8 mouse cellular contexts compared by ENCODE assay signal in the genomic region with DNA sequence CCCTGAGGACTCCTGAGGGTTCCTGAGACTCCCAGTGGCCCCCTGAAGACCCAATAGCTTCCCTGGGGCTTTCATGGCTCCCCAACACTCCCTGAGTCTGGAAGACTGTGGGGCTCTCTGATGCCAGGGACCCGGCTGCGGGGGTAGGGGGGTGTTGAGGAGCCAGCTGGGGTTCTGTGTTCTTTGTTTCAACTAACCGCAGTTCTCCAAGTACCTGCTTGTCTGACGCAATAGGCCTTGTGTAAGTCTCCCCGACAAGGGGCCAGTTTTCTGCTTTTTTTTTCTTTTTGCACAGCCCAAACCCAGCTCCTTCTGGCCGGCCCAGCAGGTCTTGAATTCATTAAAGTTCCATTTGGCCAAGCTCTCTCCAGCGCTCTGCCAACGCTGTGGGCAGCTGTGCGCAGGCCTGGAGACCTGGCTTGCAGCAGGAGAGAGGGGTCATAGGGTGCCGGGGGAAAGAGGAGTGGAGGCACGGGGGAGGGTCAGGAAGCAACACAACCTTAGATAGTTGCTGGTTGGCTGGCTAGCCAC.
A peak's percentile ranks its signal among the peaks of the same experiment; 100 is the strongest.
DNase-seq lines count a peak whose midpoint lies in the region; ATAC-seq lines count a peak whose summit lies in the region.

No protein-coding gene starts in this region.

- ATAC-seq in cerebellum, adult (ENCODE audit: insufficient number of reproducible peaks, low FRiP score, low TSS enrichment), result peak; percentile 26; the same call in 1 of the 2 replicates
- peak; percentile 78 for ATAC-seq in embryonic facial prominence, embryonic 14.5 days (ENCODE audit: low read depth)
- ATAC-seq in lung, embryonic 15.5 days (ENCODE audit: borderline replicate concordance, extremely low read depth, low FRiP score, low TSS enrichment), result peak; percentile 17; the same call in 1 of the 2 replicates
- ATAC-seq in intestine, embryonic 16.5 days, result no peak

- H3K4me1 ChIP-seq in embryonic facial prominence, embryonic 14.5 days (ENCODE audit: control insufficient read depth, insufficient read depth, low read length), result peaks cover 13% of the 10 kb centered on the region
- H3K4me1 ChIP-seq in heart, embryonic 10.5 days, result peaks cover 18% of the 10 kb centered on the region
- peaks cover 8% of the 10 kb centered on the region for H3K4me1 ChIP-seq in lung, embryonic 15.5 days
- no peaks in the 10 kb centered on the region for H3K4me1 ChIP-seq in intestine, embryonic 16.5 days (ENCODE audit: control insufficient read depth, insufficient read depth, low read length)

- WGBS in embryonic facial prominence, embryonic 14.5 days, result 9% methylated on average over 11 of the region's 11 CpGs
- WGBS in heart, embryonic 10.5 days, result 9% methylated on average over 11 of the region's 11 CpGs
- WGBS in lung, embryonic 15.5 days, result 17% methylated on average over 11 of the region's 11 CpGs
- WGBS in intestine, embryonic 16.5 days, result 35% methylated on average over 11 of the region's 11 CpGs

- peak overlapping the region; percentile 47 for H3K9ac ChIP-seq in embryonic facial prominence, embryonic 14.5 days (ENCODE audit: low read depth, low read length)
- no peak overlapping the region for H3K9ac ChIP-seq in lung, embryonic 15.5 days
- no peak overlapping the region for H3K9ac ChIP-seq in intestine, embryonic 16.5 days (ENCODE audit: low read depth, low read length)

- no peaks in the 10 kb centered on the region for H3K27me3 ChIP-seq in embryonic facial prominence, embryonic 14.5 days (replicated peaks; ENCODE audit: control insufficient read depth, insufficient read depth, low read length)
- H3K27me3 ChIP-seq in heart, embryonic 10.5 days (ENCODE audit: insufficient read depth, poor library complexity, severe bottlenecking), result peaks cover 16% of the 10 kb centered on the region; the same call in 1 of the 2 replicates
- H3K27me3 ChIP-seq in lung, embryonic 15.5 days, result no peaks in the 10 kb centered on the region
- H3K27me3 ChIP-seq in intestine, embryonic 16.5 days (replicated peaks; ENCODE audit: control insufficient read depth, insufficient read depth, low read length), result no peaks in the 10 kb centered on the region

- H3K9me3 ChIP-seq in embryonic facial prominence, embryonic 14.5 days (ENCODE audit: control insufficient read depth, low read length), result no peaks in the 10 kb centered on the region
- H3K9me3 ChIP-seq in heart, embryonic 10.5 days, result no peaks in the 10 kb centered on the region
- H3K9me3 ChIP-seq in lung, embryonic 15.5 days, result no peaks in the 10 kb centered on the region
- H3K9me3 ChIP-seq in intestine, embryonic 16.5 days (ENCODE audit: control insufficient read depth, low read length), result no peaks in the 10 kb centered on the region

- DNase-seq in cerebellum, adult 8-10 months, result no peak
- DNase-seq in embryonic facial prominence, embryonic 14.5 days (ENCODE audit: low spot score), result peak; percentile 79
- no peak for DNase-seq in heart, embryonic 10.5 days (ENCODE audit: low spot score)
- peak; percentile 46 for DNase-seq in kidney, postnatal 10 days
- DNase-seq in ovary, postnatal 14 days (ENCODE audit: low spot score), result peak; percentile 44

- 0 out of 2 replicates have a peak overlapping the region, but pooled peaks have one; percentile 7 for H3K4me3 ChIP-seq in embryonic facial prominence, embryonic 14.5 days (ENCODE audit: low read depth, low read length)
- H3K4me3 ChIP-seq in heart, embryonic 10.5 days, result peak overlapping the region; percentile 37
- no peak overlapping the region for H3K4me3 ChIP-seq in lung, embryonic 15.5 days
- no peak overlapping the region for H3K4me3 ChIP-seq in intestine, embryonic 16.5 days (ENCODE audit: low read length)

- H3K4me2 ChIP-seq in embryonic facial prominence, embryonic 14.5 days (ENCODE audit: low read depth, low read length), result peak overlapping the region; percentile 49
- peak overlapping the region; percentile 27; the same call in 1 of the 2 replicates for H3K4me2 ChIP-seq in lung, embryonic 15.5 days
- no peak overlapping the region for H3K4me2 ChIP-seq in intestine, embryonic 16.5 days (ENCODE audit: low read depth, low read length)

- H3K36me3 ChIP-seq in embryonic facial prominence, embryonic 14.5 days (ENCODE audit: control insufficient read depth, insufficient read depth, low read length), result no peaks in the 10 kb centered on the region
- no peaks in the 10 kb centered on the region for H3K36me3 ChIP-seq in heart, embryonic 10.5 days
- H3K36me3 ChIP-seq in lung, embryonic 15.5 days, result no peaks in the 10 kb centered on the region
- no peaks in the 10 kb centered on the region for H3K36me3 ChIP-seq in intestine, embryonic 16.5 days (ENCODE audit: control insufficient read depth, insufficient read depth, low read length)

- peak overlapping the region; percentile 94 for H3K27ac ChIP-seq in embryonic facial prominence, embryonic 14.5 days (replicated peaks; ENCODE audit: low read depth, low read length)
- H3K27ac ChIP-seq in heart, embryonic 10.5 days, result peak overlapping the region; percentile 52
- H3K27ac ChIP-seq in lung, embryonic 15.5 days, result no peak overlapping the region
- H3K27ac ChIP-seq in intestine, embryonic 16.5 days (ENCODE audit: low read length), result no peak overlapping the region

Comparison
In these comparisons a context has a peak if more than half of its experiments do, and no peak if none do; other contexts are left out.
1. DNase-seq: peak in embryonic facial prominence, embryonic 14.5 days (single experiment), kidney, postnatal 10 days (single experiment) and ovary, postnatal 14 days (single experiment); none in cerebellum, adult 8-10 months (single experiment) and heart, embryonic 10.5 days (single experiment).
2. H3K27ac ChIP-seq: peak in embryonic facial prominence, embryonic 14.5 days (single experiment) and heart, embryonic 10.5 days (single experiment); none in lung, embryonic 15.5 days (single experiment) and intestine, embryonic 16.5 days (single experiment).
3. H3K4me3 ChIP-seq: peak in embryonic facial prominence, embryonic 14.5 days (single experiment) and heart, embryonic 10.5 days (single experiment); none in lung, embryonic 15.5 days (single experiment) and intestine, embryonic 16.5 days (single experiment).